Mouse (Mus musculus) hindbrain, embryonic 12.5 days (tissue): Measurements from ENCODE around the gene Fam219a. TPM values are rescaled to one million over a fixed set of nuclear protein-coding genes. Genes with fewer than 3 reads are reported as not detected.

Experiments used
- ATAC-seq: fragments of 200-750 bp; cut with Nextera tagmentation; 2 replicates; pipeline ENCODE4 v1.8.0; 2017; ENCODE audit warnings: moderate TSS enrichment; ENCODE audit not compliant: low FRiP score
- H3K27ac ChIP-seq: fragments of 300-500 bp; sonication (generic); 2 replicates; pipeline ENCODE4 v1.5.1; 2016; ENCODE audit warnings: mild to moderate bottlenecking
- H3K27me3 ChIP-seq: fragments of 300-500 bp; sonication (generic); 2 replicates; pipeline ENCODE4 v1.6.1; 2016; ENCODE audit warnings: mild to moderate bottlenecking
- H3K36me3 ChIP-seq: fragments of 300-500 bp; sonication (generic); 2 replicates; pipeline ENCODE4 v1.6.1; 2016; ENCODE audit warnings: mild to moderate bottlenecking
- H3K4me1 ChIP-seq: fragments of 300-500 bp; sonication (generic); 2 replicates; pipeline ENCODE4 v1.6.1; 2016
- H3K4me2 ChIP-seq: fragments of 300-500 bp; sonication (generic); replicated peaks from 2 replicates; pipeline ENCODE4 v1.6.1; 2016; ENCODE audit warnings: mild to moderate bottlenecking
- H3K4me3 ChIP-seq: fragments of 300-500 bp; sonication (generic); 2 replicates; pipeline ENCODE4 v1.5.1; 2016; ENCODE audit warnings: mild to moderate bottlenecking
- H3K9ac ChIP-seq: fragments of 300-500 bp; sonication (generic); 2 replicates; pipeline ENCODE4 v1.6.1; 2016; ENCODE audit warnings: mild to moderate bottlenecking, moderate library complexity
- H3K9me3 ChIP-seq: fragments of 300-500 bp; sonication (generic); replicated peaks from 2 replicates; pipeline ENCODE4 v1.6.1; 2016; ENCODE audit warnings: mild to moderate bottlenecking
- WGBS: fragments of 180-500 bp; shearing (Covaris S2); methylation state at CpG from one replicate; pipeline ENCODE4 v1.1.7; 2016; 5-methylcytosine and 5-hydroxymethylcytosine counted together
- polyA plus RNA-seq: library from polyadenylated mRNA; unstranded; fragments of >200 nt; fragmentation: Nextera tagmentation; extraction: Ambion mirVana; gene quantifications from 2 replicates; pipeline ENCODE4 v1.2.1, GENCODE M21; 2016

Fam219a gene
- 12.5 and 15.3 TPM in 2 replicates for polyA plus RNA-seq

DNA sequence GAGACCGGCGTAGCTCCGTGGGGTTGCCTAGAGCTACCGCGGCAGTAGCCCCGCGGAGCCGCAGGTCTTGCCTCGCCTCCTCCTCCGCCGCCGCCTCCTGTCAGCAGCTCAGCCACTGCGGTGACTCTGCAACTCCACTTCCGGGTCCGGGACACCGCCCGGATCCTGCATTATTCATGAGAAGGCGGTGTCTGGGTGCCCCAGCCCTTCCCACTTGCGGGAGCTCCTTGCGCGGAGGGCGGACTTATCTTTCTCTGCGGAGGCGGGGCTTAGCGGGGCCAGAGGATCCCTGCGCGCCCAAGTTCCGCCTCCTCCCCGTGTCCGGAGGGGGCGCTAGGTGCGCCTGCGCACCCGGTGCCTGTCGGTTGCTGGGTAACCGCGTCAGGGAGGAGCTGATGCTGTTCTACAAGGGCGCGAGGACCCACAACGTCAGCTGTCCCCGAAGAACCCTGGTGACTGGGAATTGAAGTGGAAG lies at the start of gene Fam219a, which contains the start of gene Dnaic1:
TSS of gene Fam219a (minus strand) at position 128 of the 475 bp plus-strand sequence.
TSS of gene Dnaic1 (plus strand) at position 365 of the 475 bp plus-strand sequence.
- under 1% methylated on average over 41 of the region's 41 CpGs for WGBS

DNA sequence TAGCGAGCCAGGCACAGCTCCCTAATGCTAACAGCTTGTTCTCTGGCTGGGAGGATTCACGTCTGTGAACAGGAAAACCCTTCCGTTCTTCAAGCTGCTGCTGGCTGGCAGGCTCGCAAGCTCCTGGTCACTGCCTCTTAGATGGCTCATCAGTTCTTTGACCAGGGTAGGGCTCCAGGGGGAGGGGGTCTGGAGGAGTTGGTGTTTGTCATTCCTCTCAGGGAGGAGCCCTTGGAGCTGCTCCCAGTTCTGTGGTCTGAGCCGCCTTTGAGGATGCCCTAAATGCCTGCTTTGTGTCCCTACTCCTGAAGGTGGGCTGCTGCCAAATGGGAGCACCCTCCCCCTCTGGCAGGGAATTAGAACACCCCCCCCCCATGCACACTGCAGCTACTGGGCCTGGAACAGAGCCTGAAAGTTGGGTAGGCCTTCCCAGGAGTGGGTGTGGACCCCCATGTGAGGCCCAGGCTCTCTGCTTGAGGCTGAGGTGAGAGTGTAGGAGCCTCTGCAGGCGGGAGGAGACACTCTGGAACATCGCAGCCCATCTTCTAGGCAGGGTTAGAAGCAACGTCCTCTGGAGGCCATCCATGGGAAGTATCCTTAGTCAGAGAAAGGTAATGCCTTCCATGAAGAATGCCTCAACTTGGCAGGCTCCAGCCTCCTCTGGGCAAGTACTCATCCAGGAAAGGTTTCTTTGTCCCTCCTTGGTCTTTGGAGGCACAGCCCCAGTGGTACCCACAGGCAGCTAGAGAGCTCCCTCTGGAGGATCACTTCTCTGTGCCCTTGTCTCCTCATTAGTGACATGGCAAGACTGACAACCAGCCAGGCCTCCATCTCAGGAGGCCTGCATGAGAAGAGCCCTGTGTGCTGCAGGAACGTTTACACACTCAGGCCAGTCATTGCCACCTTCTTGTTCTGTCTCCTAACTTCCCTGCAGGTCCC lies 46.6 kb upstream of the Fam219a start:
- 64% methylated on average over 9 of the region's 9 CpGs for WGBS
- peaks cover 5% of the 10 kb centered on the region for H3K27me3 ChIP-seq
- H3K4me2 ChIP-seq, result no peak overlapping the region
- H3K4me3 ChIP-seq, result no peak overlapping the region
- H3K9ac ChIP-seq, result no peak overlapping the region
- ATAC-seq, result peak; percentile 74
- H3K36me3 ChIP-seq, result no peaks in the 10 kb centered on the region
- peaks cover 51% of the 10 kb centered on the region for H3K4me1 ChIP-seq
- peak overlapping the region; percentile 52 for H3K27ac ChIP-seq
- H3K9me3 ChIP-seq, result no peaks in the 10 kb centered on the region

More for the DNA sequence above, at the start of gene Fam219a, which contains the start of gene Dnaic1:
- Histone ChIP-seq H3K4me1 (peaks cover 34% of the 10 kb centered on the region), H3K36me3 (no peaks in the 10 kb centered on the region), H3K27ac (peak within 1 kb of the TSS; percentile 94), H3K9ac (peak within 1 kb of the TSS; percentile 90), H3K9me3 (no peaks in the 10 kb centered on the region), H3K27me3 (no peaks in the 10 kb centered on the region; the same call in 1 of the 2 replicates), H3K4me2 (peak within 1 kb of the TSS; percentile 64), H3K4me3 (peak within 1 kb of the TSS; percentile 77)
- peak; percentile 98 for ATAC-seq

DNA sequence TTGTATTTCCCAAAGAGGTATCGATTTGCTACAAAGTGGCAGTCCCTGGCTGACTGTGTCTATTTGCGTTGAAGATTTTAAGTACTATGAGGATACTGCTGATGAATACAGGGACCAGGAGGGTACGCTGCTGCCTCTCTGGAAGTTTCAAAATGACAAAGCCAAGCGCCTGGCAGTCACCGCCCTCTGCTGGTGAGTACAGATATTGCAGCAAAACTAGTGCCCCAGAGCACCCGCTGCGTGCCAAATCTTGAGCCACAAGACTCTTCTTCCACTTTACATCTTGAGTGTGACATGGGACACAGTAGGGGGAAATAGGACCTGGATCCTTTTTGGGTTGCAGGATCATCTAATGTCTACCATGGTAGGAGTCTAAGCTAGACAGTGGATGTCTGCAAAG lies 44.8 kb upstream of the Fam219a start:
- H3K27me3 ChIP-seq, result peaks cover 5% of the 10 kb centered on the region
- H3K9me3 ChIP-seq, result no peaks in the 10 kb centered on the region
- 9% methylated on average over 7 of the region's 7 CpGs for WGBS
- ATAC-seq, result no peak
- no peaks in the 10 kb centered on the region for H3K36me3 ChIP-seq
- H3K27ac ChIP-seq, result peak overlapping the region; percentile 53; the same call in 1 of the 2 replicates
- no peak overlapping the region for H3K9ac ChIP-seq
- H3K4me1 ChIP-seq, result peaks cover 52% of the 10 kb centered on the region
- no peak overlapping the region for H3K4me2 ChIP-seq
- H3K4me3 ChIP-seq, result no peak overlapping the region

DNA sequence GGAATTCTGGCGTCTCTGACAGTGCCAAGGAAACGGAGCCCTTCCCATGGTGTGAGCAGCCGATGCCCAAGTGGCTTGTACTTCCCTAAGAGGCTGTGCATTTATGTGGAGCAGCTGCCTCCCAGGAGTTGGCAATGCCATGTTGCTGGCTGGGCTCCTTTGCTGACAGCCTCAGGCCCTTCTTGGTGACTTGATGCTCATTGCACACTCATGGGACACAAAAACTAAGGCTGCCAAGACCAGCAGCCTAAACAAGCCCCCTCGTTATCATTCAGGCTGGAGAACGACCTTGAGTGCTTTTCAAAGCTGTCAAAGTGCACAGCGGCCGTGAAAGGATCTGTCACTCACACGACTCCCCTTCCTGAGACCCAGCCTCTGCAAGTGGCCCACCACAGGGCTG lies 42.8 kb upstream of the Fam219a start:
- Histone ChIP-seq H3K9ac (no peak overlapping the region), H3K4me1 (peaks cover 38% of the 10 kb centered on the region), H3K27ac (peak overlapping the region; percentile 74; the same call in 1 of the 2 replicates), H3K4me2 (no peak overlapping the region), H3K36me3 (no peaks in the 10 kb centered on the region), H3K27me3 (peaks cover 7% of the 10 kb centered on the region), H3K4me3 (no peak overlapping the region), H3K9me3 (no peaks in the 10 kb centered on the region)
- peak; percentile 60 for ATAC-seq
- 32% methylated on average over 8 of the region's 8 CpGs for WGBS

DNA sequence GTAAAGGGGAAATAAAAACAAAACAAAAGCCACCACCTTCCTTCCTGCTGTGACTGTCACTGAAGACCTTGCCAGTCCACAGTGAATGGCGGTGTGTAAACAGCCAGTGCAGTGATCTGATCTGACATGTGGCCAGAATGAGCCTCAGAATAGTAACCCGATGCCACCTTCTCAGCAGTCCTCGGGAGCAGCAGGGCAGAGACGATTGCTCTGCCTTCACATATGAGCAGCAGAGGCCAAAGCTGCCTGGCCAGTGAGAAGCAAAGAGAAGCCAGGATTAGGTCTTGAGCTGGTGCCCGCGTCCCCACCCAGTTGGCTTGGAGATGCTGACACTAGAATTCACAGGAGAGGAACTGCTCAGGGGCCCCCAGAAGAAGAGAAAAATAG lies 41.2 kb upstream of the Fam219a start:
- H3K9ac ChIP-seq, result no peak overlapping the region
- H3K27ac ChIP-seq, result no peak overlapping the region
- 43% methylated on average over 6 of the region's 6 CpGs for WGBS

DNA sequence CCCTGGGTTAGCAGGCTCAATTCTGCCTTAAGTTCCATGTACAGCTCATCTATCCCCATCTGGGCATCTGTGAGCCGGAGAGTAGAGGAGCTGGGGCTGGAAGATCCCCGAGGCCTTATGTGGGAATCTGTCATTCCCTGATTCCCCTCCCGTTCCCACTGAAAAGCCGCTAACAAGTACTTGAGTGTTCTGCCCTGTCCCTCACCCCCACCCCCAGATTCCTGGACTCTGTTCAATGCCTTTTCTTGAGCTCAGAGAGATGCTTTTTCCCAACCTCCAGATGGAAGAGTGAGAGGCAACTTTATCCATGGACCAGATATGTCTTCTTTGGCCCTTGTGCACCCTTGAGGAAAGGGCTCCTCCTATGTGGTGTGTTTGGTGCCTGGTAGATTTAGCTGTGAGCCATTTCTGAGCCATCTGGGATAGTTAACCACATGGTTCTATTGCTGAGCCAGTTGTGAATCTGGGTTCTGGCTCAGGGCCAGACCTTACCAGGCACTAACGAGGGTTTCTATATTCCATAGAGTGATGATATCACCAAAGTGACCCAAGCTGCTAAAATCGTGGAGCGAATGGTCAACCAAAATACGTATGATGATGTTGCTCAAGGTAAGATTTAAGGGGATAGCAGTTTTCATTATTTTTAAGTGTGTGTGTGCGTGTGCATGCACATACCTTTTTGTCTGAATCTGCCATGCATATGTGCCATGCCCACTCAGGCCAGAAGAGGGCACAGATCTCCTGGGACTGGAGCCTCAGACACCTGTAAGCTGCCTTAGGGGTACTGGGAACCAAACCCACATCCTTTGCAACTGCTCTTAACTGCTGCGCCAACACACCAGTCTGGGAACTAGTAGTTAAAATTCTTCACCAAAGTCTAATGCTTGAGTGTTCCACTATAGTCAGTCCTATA lies 40.6 kb upstream of the Fam219a start:
- H3K36me3 ChIP-seq, result no peaks in the 10 kb centered on the region
- H3K27me3 ChIP-seq, result peaks cover 2% of the 10 kb centered on the region; the same call in 1 of the 2 replicates
- no peaks in the 10 kb centered on the region for H3K9me3 ChIP-seq
- H3K4me1 ChIP-seq, result peaks cover 38% of the 10 kb centered on the region
- no peak for ATAC-seq
- H3K4me3 ChIP-seq, result no peak overlapping the region
- H3K4me2 ChIP-seq, result no peak overlapping the region
- H3K27ac ChIP-seq, result no peak overlapping the region
- no peak overlapping the region for H3K9ac ChIP-seq
- WGBS, result 86% methylated on average over 10 of the region's 10 CpGs

More for the DNA sequence above, 41.2 kb upstream of the Fam219a start:
- Histone ChIP-seq H3K36me3 (no peaks in the 10 kb centered on the region), H3K4me3 (no peak overlapping the region), H3K4me1 (peaks cover 34% of the 10 kb centered on the region), H3K27me3 (peaks cover 2% of the 10 kb centered on the region; the same call in 1 of the 2 replicates), H3K9me3 (no peaks in the 10 kb centered on the region), H3K4me2 (no peak overlapping the region)
- no peak for ATAC-seq

DNA sequence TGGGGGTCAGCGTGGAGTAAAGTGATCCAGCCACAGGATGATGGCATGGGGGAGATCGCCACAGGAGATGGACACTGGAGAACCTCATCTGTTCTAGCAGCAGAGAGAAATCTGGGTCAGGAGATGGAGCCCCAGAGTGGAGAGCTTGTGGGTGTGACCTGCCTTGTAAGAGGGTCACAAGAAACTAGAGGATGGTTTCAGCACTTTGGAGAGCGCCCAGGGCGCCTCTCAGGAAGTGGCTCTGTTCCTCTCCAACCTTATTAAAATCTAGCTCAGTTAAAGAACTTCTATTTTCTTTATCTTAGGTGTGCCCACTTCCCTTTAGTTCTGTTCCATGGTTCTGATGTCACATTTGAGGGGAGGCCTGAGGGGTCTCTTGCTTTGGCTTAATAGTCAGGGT lies 37.4 kb upstream of the Fam219a start:
- 52% methylated on average over 4 of the region's 4 CpGs for WGBS

DNA sequence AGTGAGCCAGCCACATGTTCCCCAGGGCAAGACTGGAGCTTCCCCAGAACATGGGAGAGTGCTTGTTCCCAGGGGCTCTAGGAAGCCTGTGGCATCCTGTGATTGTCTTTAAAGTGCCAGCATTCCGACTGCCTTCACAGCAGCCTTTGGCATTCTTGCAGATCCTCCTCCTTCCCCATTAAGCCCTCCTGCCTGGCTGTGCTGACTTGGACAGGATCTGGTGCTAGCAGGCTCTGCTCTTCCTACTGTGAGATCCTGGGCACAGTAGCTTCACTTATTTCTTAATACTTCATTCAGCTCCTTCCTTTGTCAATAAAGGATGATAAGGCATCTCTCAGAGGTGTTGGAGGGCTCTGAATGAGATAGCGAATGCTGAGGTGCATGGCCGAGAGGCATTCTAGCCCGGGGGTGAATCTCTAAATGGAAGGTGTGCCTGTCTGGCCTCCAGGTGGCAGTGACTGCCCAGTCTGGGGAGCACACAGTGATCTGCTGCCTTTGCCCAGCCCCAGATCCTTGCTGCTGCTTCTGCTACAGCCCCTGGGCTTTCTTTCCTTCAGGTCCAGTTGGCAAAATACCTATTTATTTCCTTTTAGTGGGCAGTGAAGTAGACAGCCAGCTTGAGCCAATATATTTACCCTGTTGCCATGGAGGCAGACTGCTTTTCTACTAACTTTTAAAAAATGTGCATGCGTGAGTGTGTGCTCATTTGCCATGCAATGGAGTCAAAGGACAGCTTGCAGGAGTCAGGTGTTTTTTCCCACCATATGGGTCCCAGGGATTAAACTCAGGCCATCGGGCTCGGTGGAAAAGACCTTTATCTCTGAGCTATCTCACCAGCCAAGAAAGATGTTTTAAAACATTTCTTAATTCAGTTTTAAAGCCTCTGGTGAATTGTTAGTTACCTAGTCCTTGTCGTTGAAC lies 35.4 kb upstream of the Fam219a start:
- peaks cover 13% of the 10 kb centered on the region for H3K4me1 ChIP-seq
- peaks cover 2% of the 10 kb centered on the region; the same call in 1 of the 2 replicates for H3K27me3 ChIP-seq
- peak; percentile 69 for ATAC-seq
- no peaks in the 10 kb centered on the region for H3K9me3 ChIP-seq
- H3K4me3 ChIP-seq, result no peak overlapping the region
- H3K36me3 ChIP-seq, result no peaks in the 10 kb centered on the region
- no peak overlapping the region for H3K4me2 ChIP-seq
- no peak overlapping the region for H3K9ac ChIP-seq
- H3K27ac ChIP-seq, result peak overlapping the region; percentile 3; the same call in 1 of the 2 replicates
- WGBS, result 27% methylated on average over 8 of the region's 8 CpGs

More for the DNA sequence above, 37.4 kb upstream of the Fam219a start:
- H3K9ac ChIP-seq, result no peak overlapping the region
- no peaks in the 10 kb centered on the region for H3K9me3 ChIP-seq
- no peak overlapping the region for H3K27ac ChIP-seq
- H3K4me2 ChIP-seq, result no peak overlapping the region
- peaks cover 25% of the 10 kb centered on the region for H3K4me1 ChIP-seq
- ATAC-seq, result no peak
- H3K4me3 ChIP-seq, result no peak overlapping the region
- peaks cover 2% of the 10 kb centered on the region; the same call in 1 of the 2 replicates for H3K27me3 ChIP-seq
- no peaks in the 10 kb centered on the region for H3K36me3 ChIP-seq

DNA sequence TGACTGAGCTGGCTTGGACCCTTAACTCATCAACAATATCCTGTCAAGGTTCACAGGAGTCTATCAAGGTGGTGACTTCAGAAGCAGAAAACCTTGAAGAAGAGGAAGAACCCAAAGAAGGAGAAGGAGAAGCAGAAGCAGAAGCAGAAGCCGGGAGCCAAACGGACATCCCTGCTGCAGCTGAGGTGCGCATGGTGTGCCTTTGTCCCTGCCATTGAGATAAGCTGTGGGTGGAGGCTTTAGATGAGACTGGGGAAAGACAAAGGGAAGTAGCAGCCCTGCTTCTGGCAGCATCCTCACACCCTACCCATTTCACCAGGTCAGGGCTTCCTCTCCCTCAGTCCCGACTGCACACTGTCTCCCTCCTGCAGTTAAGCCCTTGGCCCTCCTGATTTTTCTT lies 33.5 kb upstream of the Fam219a start:
- no peak overlapping the region for H3K4me3 ChIP-seq
- no peaks in the 10 kb centered on the region for H3K27me3 ChIP-seq
- no peak overlapping the region for H3K27ac ChIP-seq
- 50% methylated on average over 4 of the region's 4 CpGs for WGBS
- H3K36me3 ChIP-seq, result no peaks in the 10 kb centered on the region
- no peak overlapping the region for H3K9ac ChIP-seq
- H3K4me2 ChIP-seq, result no peak overlapping the region
- H3K9me3 ChIP-seq, result no peaks in the 10 kb centered on the region
- H3K4me1 ChIP-seq, result peaks cover 13% of the 10 kb centered on the region
- no peak for ATAC-seq

DNA sequence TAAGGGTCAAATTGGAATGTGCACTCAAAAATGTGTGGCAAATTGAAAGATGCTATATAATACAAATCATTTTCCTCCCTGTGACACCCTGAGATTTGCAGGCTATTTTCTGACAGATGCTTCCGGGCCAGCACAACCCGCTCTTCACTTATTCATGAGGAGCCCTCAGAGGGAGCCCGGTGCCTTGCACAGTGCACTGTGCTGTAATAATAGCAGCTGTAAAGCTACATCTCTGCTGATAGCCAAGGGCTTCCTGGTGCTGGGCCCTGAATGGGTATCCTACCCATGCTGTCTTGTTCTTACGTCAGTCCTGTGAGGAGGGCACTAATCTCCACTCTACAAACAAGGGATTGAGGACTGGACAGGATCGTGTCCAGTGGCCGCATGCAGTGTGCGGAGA lies 14.0 kb upstream of the Fam219a start:
- 71% methylated on average over 7 of the region's 7 CpGs for WGBS
- Histone ChIP-seq H3K27me3 (no peaks in the 10 kb centered on the region), H3K4me3 (no peak overlapping the region), H3K36me3 (no peaks in the 10 kb centered on the region), H3K4me1 (peaks cover 3% of the 10 kb centered on the region), H3K9me3 (no peaks in the 10 kb centered on the region), H3K27ac (no peak overlapping the region), H3K4me2 (no peak overlapping the region), H3K9ac (no peak overlapping the region)
- ATAC-seq, result no peak; the same call in 1 of the 2 replicates

DNA sequence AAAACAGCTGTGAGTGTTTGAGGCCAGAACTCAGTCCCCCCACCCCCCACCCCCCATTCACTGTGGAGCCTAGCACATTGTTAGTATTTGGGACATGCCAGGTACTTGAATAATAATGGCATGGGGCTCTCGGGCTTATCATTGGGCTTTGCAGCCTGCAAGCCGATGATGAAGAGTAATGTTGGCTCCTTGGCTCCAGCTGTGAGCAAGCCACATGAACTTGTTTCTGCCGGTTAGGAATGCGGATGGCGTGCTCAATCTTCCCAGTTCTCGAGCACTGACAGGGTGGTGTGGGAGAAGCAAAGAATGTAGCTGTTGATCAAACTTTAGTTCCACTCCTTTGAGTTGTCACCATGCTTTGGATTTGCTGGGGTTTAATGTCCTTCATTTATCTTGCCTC lies 6.6 kb upstream of the Fam219a start:
- peak; percentile 46; the same call in 1 of the 2 replicates for ATAC-seq
- H3K4me2 ChIP-seq, result no peak overlapping the region
- 22% methylated on average over 6 of the region's 6 CpGs for WGBS
- H3K27me3 ChIP-seq, result no peaks in the 10 kb centered on the region; the same call in 1 of the 2 replicates
- H3K9ac ChIP-seq, result no peak overlapping the region
- H3K4me1 ChIP-seq, result peaks cover 6% of the 10 kb centered on the region; the same call in 1 of the 2 replicates
- no peak overlapping the region for H3K27ac ChIP-seq
- H3K4me3 ChIP-seq, result no peak overlapping the region
- no peaks in the 10 kb centered on the region for H3K36me3 ChIP-seq
- no peaks in the 10 kb centered on the region for H3K9me3 ChIP-seq
